Mouse (Mus musculus) right cerebral cortex, adult 2 months (tissue): Measurements from ENCODE around the gene Alg5.
"Not testable (repeated sequence)": the region's sequence is repeated elsewhere in the genome, so short reads cannot be mapped to it uniquely, and the experiment has no call there.

Source experiments
- DNase-seq, 2 experiments: peaks; one replicate each; pipeline ENCODE4 v3.0.0; 2021 to 2022; ENCODE audit warnings: low spot score in 2 of 2

Alg5 gene

DNA sequence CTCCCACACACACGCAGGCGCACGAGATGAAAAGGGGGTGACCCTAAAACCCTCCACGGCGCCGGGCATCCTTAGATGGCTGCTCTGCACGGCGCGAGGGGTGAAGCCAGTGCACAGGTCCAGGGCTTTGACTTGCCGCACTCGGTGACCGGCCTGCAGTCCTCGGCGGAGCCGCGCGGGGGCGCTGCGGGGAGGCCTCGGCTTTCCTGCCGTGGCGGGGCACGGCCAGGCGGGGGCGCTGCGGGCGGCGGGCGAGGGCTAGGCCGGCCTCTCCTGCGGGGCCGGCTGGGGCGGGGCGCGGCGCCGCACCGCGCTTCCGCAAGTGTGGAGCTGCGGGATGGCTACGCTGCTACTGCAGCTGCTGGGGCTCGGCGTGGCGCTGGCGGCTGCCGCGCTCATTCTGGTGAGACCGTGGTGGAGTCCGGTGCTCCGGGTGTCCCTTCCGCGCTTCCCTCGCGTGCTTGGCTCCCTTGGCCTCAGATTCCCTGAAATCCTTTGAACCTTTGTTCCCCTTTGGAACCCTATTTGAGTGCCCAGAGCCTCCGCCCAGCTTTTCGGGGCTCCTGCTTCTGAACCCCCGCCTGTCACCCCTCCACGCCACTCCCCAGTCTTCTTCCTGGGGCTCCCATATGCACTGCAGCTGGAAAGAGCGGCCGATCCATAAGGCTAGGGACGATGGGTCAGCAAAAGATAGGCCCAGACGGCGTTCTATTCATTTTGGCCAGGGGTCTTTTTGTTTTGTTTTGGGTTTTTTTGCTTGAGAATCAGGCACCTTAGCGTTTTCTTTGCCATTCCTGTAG, at the start of gene Alg5, which contains the start of gene Exosc8:
Gene Alg5, plus strand, starts transcription at position 293 of the 800 bp plus-strand sequence.
Gene Exosc8, minus strand, starts transcription at position 147 of the 800 bp plus-strand sequence.
- DNase-seq: peak; percentile 85 to 92

GRCm38 (mm10) chr3:54687245-54687644, 48.1 kb upstream of the Alg5 start:
- DNase-seq: no peak

GRCm38 (mm10) chr3:54689091-54689490, 46.2 kb upstream of the Alg5 start:
- no peak for DNase-seq

DNA sequence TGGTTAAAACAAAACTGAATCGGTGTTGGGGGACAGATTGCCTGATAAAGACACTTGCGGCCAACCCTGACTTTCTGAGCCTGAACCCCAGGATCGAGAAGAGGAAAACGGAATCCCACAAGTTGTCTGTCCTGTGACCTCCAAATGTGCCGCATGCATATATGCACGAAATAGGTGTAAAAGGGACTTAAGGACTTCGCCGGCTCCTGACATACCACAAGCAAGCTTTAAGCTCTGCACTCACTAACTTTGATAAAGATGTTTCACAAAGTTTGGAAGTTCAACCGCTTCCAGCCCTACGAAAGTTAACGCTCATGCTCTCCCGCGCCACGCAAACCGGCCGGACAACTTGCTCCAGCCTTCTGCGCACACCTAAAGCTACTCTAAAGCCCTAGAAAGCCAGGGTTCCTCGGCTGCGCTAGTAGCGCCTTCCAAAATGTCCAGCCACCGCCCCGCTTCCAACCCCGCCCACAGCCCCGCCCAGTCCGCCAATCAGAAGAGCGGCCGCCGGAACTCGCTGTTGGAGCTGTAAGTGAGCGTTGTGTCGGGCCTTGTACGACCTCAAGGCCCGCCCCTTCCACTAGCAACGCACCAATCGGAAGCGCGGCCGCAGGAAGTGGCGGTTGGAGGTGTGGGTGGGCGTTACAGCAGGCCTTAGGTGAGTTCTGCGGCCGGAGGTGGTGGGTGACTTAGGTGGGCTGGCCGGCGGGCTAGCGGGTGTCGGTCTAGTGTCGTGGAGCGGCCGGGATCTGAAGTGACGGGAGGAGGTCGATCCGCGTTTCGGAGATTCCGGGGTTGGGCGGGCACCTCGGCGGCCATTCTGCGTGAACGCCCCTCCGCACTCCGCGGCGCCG, 42.9 kb upstream of the Alg5 start, which contains the start of gene Supt20:
Gene Supt20, plus strand, starts transcription at position 606 of the 854 bp plus-strand sequence.
- DNase-seq: peak; percentile 91 to 93

GRCm38 (mm10) chr3:54693056-54693415, 42.3 kb upstream of the Alg5 start:
- no peak for DNase-seq

DNA sequence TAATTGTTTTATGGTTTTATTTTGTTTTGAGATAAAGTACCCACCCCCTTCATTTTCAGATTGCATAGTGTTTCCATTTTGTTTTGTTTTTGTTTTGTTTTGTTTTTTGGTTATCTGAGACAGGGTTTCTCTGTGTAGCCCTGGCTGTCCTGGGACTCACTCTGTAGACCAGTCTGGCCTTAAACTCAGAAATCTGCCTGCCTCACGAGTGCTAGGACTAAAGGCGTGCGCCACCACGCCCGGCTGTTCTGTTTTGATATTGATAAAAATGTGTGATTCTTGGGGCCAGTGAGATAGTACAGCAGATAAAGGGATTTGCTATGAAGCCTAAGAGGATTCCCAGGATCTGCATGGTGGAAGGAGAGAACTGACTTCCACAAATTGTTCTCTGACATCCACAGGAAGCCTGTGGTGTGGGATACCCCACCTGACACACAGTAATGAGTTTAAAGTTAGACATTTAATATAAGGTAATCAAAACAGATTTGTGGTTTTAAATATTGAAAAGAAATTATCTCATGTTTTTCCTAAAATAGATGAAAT, 35.5 kb upstream of the Alg5 start:
- no peak for DNase-seq

GRCm38 (mm10) chr3:54704106-54704505, 31.2 kb upstream of the Alg5 start:
- DNase-seq: not testable (repeated sequence)

DNA sequence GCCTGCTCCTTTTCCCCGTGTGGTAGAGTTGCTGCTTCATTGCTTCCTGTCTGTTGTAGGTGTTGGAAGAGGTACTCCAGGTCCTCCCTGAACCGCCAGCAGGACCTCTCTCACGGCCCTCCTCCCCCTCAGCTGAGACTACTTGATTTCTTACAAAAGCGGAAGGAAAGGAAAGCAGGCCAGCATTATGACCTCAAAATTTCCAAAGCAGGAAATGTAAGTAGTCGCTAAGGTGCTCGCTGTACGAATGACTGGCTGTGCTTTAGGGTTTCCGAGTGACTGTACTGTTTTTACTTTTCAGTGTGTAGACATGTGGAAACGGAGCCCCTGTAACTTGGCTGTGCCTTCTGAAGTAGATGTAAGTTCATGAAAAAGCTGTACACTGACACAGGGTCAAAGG, 26.4 kb upstream of the Alg5 start:
- DNase-seq: no peak

DNA sequence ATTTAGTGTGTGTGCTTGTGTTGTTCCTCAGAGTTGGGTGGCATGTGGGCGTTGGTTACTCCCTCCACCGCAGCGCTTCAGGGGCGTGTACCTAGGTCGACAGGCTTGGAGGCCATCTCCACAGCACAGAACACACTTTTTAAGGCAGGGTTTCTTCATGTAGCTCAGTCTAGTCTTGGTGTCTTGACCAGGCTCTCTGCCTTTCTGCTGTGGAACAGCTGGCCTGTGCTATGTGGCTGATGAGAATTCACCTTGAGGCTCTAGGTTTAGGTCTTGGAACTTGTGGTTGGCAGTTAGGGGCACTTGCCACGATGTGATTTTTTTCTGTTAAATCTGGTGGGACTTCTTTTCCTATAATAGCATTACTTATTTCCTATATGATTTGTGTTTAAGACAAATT, 21.1 kb upstream of the Alg5 start, which contains the start of gene Gm21958:
Gene Gm21958, minus strand, starts transcription at position 101 of the 400 bp plus-strand sequence.
- DNase-seq: no peak

- peak; percentile 46 to 57 for DNase-seq
Observed at GRCm38 (mm10) chr3:54715461-54715860, 19.9 kb upstream of the Alg5 start.

DNA sequence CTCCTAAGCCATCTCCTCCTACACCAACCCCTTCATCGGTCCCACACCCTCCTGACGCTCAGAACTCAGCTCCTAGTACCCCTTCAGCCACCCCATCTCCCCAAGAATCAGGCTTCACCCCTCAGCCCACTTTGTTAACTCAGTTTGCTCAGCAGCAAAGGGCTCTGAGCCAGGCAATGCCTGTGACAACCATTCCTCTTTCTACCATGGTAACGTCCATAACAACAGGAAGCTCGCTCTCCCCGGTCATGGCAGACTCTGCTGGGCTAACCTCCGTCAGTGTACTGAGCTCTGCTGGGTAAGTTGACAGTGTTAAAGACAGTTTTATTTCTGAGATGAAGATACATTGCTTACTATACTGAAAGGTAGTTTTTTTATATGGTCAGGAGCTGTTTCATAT, 18.0 kb upstream of the Alg5 start:
- no peak for DNase-seq

- DNase-seq: no peak
Observed at GRCm38 (mm10) chr3:54718947-54719346, 16.4 kb upstream of the Alg5 start.

DNA sequence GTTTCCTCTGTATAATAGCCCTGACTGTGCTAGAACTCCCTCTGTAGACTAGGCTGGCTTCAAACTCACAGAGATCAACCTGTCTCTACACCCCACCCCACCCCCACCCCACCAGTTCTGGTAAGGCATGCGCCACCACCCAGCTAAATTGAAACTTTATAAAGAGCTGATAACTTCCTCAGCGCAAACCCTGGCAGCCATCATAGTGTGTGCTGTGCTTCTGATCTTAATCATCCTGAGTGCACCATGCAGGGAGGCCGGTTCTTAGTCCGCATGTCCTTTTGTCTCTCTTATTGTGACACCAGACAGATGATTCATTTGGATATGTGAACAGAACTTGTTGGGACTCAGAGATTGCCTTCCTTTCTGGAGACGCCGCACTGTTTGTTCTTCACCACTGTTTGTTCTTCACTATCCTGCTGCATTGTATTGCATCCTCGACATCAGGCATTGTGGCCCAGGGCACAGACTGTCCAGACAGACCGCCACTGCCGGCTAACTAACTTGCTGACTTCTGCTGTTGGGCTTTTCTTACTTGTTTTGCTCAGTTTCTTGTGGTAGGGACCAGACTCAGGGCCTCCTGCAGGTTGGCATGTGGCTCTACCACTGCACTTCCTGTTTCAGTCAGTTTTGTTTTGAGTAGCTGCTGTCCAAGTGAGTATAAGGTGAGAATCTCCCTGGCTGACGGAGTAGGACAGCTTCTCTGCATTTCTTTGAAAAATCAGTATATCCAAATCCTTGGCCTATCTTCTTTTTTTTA, 11.4 kb upstream of the Alg5 start:
- no peak for DNase-seq

GRCm38 (mm10) chr3:54725344-54725743, 10.0 kb upstream of the Alg5 start:
- no peak for DNase-seq

DNA sequence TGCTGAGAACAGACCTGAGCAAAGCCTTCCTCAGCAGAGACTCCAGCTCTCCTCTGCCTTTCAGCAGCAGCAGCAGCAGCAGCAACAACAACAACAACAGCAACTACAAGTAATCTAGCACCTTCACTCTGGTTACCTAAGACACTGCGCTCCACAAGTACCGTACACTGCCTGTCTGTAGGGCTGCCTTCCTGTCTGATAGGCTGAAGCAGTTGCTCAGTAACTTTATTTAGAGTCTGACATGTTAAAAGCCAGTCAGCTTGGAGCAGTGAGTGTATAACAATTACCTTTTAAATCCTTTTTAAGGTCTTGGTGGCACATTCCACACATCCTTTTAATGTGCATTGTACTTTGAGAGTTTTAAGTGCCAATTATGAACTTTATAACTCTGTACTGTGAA, 7.8 kb upstream of the Alg5 start:
- DNase-seq: no peak

DNA sequence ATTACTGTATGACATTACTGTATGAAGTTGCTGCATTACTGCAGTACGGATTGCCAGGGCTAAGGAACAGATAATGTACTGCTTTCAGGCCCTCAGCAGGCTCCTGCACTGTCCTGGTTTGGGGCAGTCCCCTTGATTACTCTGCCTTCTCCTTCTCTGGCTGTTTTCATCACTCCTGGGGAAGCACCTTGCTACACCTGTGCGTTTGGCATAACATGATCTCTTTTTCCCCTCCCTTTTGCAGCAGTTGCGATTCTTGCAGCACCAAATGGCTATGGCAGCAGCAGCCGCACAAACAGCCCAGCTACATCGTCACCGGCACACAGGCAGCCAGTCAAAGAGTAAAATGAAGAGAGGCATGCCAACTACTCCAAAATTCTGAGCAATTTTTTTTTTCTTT, 7.2 kb upstream of the Alg5 start:
- no peak for DNase-seq

- no peak for DNase-seq
Observed at GRCm38 (mm10) chr3:54731626-54732150, 3.7 kb upstream of the Alg5 start.

- DNase-seq: no peak
Observed at GRCm38 (mm10) chr3:54732371-54732770, 3.0 kb upstream of the Alg5 start.

DNA sequence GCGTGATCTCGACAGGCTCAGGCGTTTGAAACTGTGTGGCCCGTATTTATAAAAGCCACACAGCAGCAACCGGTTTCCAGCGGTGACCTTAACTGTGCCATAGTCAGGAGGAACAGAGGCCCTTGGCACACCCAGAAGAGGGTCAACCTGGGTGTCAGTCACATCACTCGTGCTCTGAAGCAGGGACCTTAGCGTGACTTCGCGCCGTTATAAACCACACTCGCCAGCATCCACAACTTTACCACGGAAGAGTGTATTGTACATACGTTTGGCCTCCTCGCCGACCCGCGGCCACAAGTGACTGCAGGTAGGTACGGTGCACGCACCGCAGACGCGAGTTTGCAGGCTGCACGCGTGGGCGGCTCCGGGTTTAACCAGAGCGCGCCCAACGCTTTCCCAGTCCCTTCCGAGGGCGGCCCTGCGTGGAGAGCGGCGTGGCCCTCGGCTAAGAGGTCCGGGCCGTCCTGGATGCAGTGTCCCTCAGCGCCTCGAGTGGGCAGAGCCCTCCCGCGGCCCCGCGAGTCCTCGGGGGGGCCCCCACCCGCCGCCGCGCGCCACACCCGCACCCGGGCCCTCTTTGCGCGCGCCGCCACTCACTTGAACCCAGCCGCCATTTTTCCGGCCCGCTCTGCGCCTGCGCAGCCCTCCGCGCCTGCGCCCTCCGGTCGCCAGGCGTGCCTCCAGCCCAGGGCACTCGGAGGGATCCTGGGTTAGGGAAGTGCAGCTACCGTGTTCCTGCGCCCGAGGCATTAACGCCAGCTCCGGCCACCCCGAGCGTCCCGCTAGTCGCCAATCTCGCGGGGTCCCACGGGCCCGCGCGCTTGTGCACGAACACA, 710 bp upstream of the Alg5 start:
- DNase-seq: peak; percentile 87 to 88
